Mouse (Mus musculus) limb, embryonic 15.5 days (tissue): Measurements from ENCODE around the gene Dmpk. TPM values are rescaled to one million over a fixed set of nuclear protein-coding genes. Genes with fewer than 3 reads are reported as not detected.
A peak's percentile ranks its signal among the peaks of the same experiment; 100 is the strongest.

Experiments used
- ATAC-seq: fragments of 200-750 bp; cut with Nextera tagmentation; 2 replicates; pipeline ENCODE4 v1.8.0; 2017; ENCODE audit warnings: low read depth, moderate TSS enrichment; ENCODE audit not compliant: insufficient number of reproducible peaks, low FRiP score, low TSS enrichment
- H3K27ac ChIP-seq: fragments of 300-500 bp; sonication (generic); 2 replicates; pipeline ENCODE4 v1.5.1; 2015; ENCODE audit warnings: moderate library complexity, mild to moderate bottlenecking, inconsistent platforms
- H3K27me3 ChIP-seq: fragments of 300-500 bp; sonication (generic); 2 replicates; pipeline ENCODE4 v1.6.1; 2015; ENCODE audit warnings: inconsistent platforms
- H3K36me3 ChIP-seq: fragments of 300-500 bp; sonication (generic); 2 replicates; pipeline ENCODE4 v1.6.1; 2015; ENCODE audit warnings: inconsistent platforms
- H3K4me1 ChIP-seq: fragments of 300-500 bp; sonication (generic); 2 replicates; pipeline ENCODE4 v1.6.1; 2015; ENCODE audit warnings: inconsistent platforms
- H3K4me2 ChIP-seq: fragments of 300-500 bp; sonication (generic); 2 replicates; pipeline ENCODE4 v1.6.1; 2015; ENCODE audit warnings: mild to moderate bottlenecking, inconsistent platforms
- H3K4me3 ChIP-seq: fragments of 300-500 bp; sonication (generic); 2 replicates; pipeline ENCODE4 v1.5.1; 2015; ENCODE audit warnings: mild to moderate bottlenecking, inconsistent platforms
- H3K9ac ChIP-seq: fragments of 300-500 bp; sonication (generic); 2 replicates; pipeline ENCODE4 v1.6.1; 2015; ENCODE audit warnings: inconsistent platforms
- H3K9me3 ChIP-seq: fragments of 300-500 bp; sonication (generic); 2 replicates; pipeline ENCODE4 v1.6.1; 2016; ENCODE audit warnings: inconsistent platforms
- WGBS: fragments of 180-500 bp; shearing (Covaris S2); methylation state at CpG from one replicate; pipeline ENCODE4 v1.1.7; 2015; 5-methylcytosine and 5-hydroxymethylcytosine counted together
- microRNA-seq: library from miRNA; unstranded; fragments of <30 nt; microRNA quantifications from one replicate; pipeline ENCODE4, GENCODE M21; 2016
- polyA plus RNA-seq: library from polyadenylated mRNA; unstranded; fragments of >200 nt; fragmentation: Nextera tagmentation; extraction: Ambion mirVana; gene quantifications from 2 replicates; pipeline ENCODE4 v1.2.1, GENCODE M21; 2015

Dmpk gene
- polyA plus RNA-seq, 1 experiment from 2014 or later: 32.5 TPM

- Histone ChIP-seq H3K27ac (peak overlapping the region; percentile 79), H3K4me1 (peaks cover 11% of the 10 kb centered on the region), H3K36me3 (peaks cover 29% of the 10 kb centered on the region), H3K27me3 (no peaks in the 10 kb centered on the region), H3K4me3 (peak overlapping the region; percentile 50), H3K4me2 (peak overlapping the region; percentile 77), H3K9ac (no peak overlapping the region), H3K9me3 (no peaks in the 10 kb centered on the region)
- 25% methylated on average over 4 of the region's 4 CpGs for WGBS
- no peak for ATAC-seq
These were observed 47.0 kb downstream of the Dmpk start for GRCm38 (mm10) chr7:19130657-19131056.

GRCm38 (mm10) chr7:19131324-19131848, 47.7 kb downstream of the Dmpk start:
- ATAC-seq: peak; percentile 98
- H3K9ac ChIP-seq: 0 out of 2 replicates have a peak overlapping the region, but pooled peaks have one; percentile 26
- H3K4me2 ChIP-seq: peak overlapping the region; percentile 77
- WGBS: under 1% methylated on average over 39 of the region's 39 CpGs
- H3K27ac ChIP-seq: peak overlapping the region; percentile 79
- H3K27me3 ChIP-seq: no peaks in the 10 kb centered on the region
- no peaks in the 10 kb centered on the region for H3K9me3 ChIP-seq
- H3K4me3 ChIP-seq: peak overlapping the region; percentile 50
- H3K4me1 ChIP-seq: peaks cover 11% of the 10 kb centered on the region
- H3K36me3 ChIP-seq: peaks cover 35% of the 10 kb centered on the region

GRCm38 (mm10) chr7:19136168-19136567, 52.5 kb downstream of the Dmpk start:
- WGBS: 94% methylated on average over 13 of the region's 13 CpGs

GRCm38 (mm10) chr7:19136673-19137334, 53.2 kb downstream of the Dmpk start:
- no peaks in the 10 kb centered on the region for H3K27me3 ChIP-seq
- no peak for ATAC-seq

More at GRCm38 (mm10) chr7:19136168-19136567, 52.5 kb downstream of the Dmpk start:
- Histone ChIP-seq H3K4me1 (peaks cover 5% of the 10 kb centered on the region), H3K36me3 (peaks cover 57% of the 10 kb centered on the region), H3K27ac (no peak overlapping the region), H3K4me2 (no peak overlapping the region), H3K4me3 (no peak overlapping the region), H3K27me3 (no peaks in the 10 kb centered on the region), H3K9me3 (no peaks in the 10 kb centered on the region), H3K9ac (no peak overlapping the region)
- ATAC-seq: no peak

GRCm38 (mm10) chr7:19137380-19137779, 53.7 kb downstream of the Dmpk start:
- WGBS: 45% methylated on average over 5 of the region's 5 CpGs
- no peaks in the 10 kb centered on the region for H3K9me3 ChIP-seq
- H3K9ac ChIP-seq: no peak overlapping the region
- no peak overlapping the region for H3K4me2 ChIP-seq
- H3K36me3 ChIP-seq: peaks cover 59% of the 10 kb centered on the region
- no peaks in the 10 kb centered on the region for H3K4me1 ChIP-seq
- H3K27me3 ChIP-seq: no peaks in the 10 kb centered on the region
- H3K4me3 ChIP-seq: no peak overlapping the region
- ATAC-seq: no peak
- H3K27ac ChIP-seq: no peak overlapping the region

More at GRCm38 (mm10) chr7:19136673-19137334, 53.2 kb downstream of the Dmpk start:
- Histone ChIP-seq H3K4me1 (peaks cover 2% of the 10 kb centered on the region), H3K4me2 (no peak overlapping the region), H3K27ac (no peak overlapping the region), H3K9ac (no peak overlapping the region), H3K4me3 (no peak overlapping the region), H3K36me3 (peaks cover 59% of the 10 kb centered on the region), H3K9me3 (no peaks in the 10 kb centered on the region)
- WGBS: 93% methylated on average over 38 of the region's 38 CpGs

Small RNAs within 50 kb of the gene (microRNA-seq; reads per million reads assigned to microRNA genes)
- gene Mir3100: not detected

Other genes with a start within 250 kb of the Dmpk start
- 0.42 and 0.76 TPM in 2 replicates for gene Mill2, start 243.9 kb upstream of the Dmpk start, polyA plus RNA-seq
- gene Pglyrp1, start 212.5 kb upstream of the Dmpk start, polyA plus RNA-seq: 2.4 and 3.2 TPM in 2 replicates
- gene Ccdc61, start 173.4 kb upstream of the Dmpk start, polyA plus RNA-seq: 28.0 TPM in 2 replicates
- gene Nova2, start 158.0 kb upstream of the Dmpk start, polyA plus RNA-seq: 0.36 and 0.68 TPM in 2 replicates
- not detected in 2 replicates for gene Nanos2, start 96.4 kb upstream of the Dmpk start, polyA plus RNA-seq
- 5.2 and 5.3 TPM in 2 replicates for gene Mypop, start 92.6 kb upstream of the Dmpk start, polyA plus RNA-seq
- gene Irf2bp1, start 79.8 kb upstream of the Dmpk start, polyA plus RNA-seq: 24.0 and 26.1 TPM in 2 replicates
- gene Foxa3, start 60.3 kb upstream of the Dmpk start, polyA plus RNA-seq: 3.8 and 3.9 TPM in 2 replicates
- 28.8 and 32.7 TPM in 2 replicates for gene Sympk, start 59.5 kb upstream of the Dmpk start, polyA plus RNA-seq
- gene Rsph6a, start 29.2 kb upstream of the Dmpk start, polyA plus RNA-seq: not detected in 2 replicates
- 15.0 and 15.5 TPM in 2 replicates for gene Dmwd, start 7.6 kb upstream of the Dmpk start, polyA plus RNA-seq
- 11.5 and 13.5 TPM in 2 replicates for gene Six5, start 10.7 kb downstream of the Dmpk start, polyA plus RNA-seq
- gene Gm4969, start 34.5 kb downstream of the Dmpk start, polyA plus RNA-seq: 2.4 and 2.6 TPM in 2 replicates
- 16.1 and 16.9 TPM in 2 replicates for gene Fbxo46, start 36.0 kb downstream of the Dmpk start, polyA plus RNA-seq
- gene Qpctl, start 65.4 kb downstream of the Dmpk start, polyA plus RNA-seq: 13.7 and 13.8 TPM in 2 replicates
- gene Snrpd2, start 65.9 kb downstream of the Dmpk start, polyA plus RNA-seq: 124 and 130 TPM in 2 replicates
- 1.0 and 1.2 TPM in 2 replicates for gene Gipr, start 82.3 kb downstream of the Dmpk start, polyA plus RNA-seq
- gene Eml2, start 92.6 kb downstream of the Dmpk start, polyA plus RNA-seq: 8.7 and 12.8 TPM in 2 replicates
- gene Gpr4, start 128.7 kb downstream of the Dmpk start, polyA plus RNA-seq: 2.4 and 3.0 TPM in 2 replicates
- gene Opa3, start 144.5 kb downstream of the Dmpk start, polyA plus RNA-seq: 28.4 and 31.5 TPM in 2 replicates
- 73.8 and 84.0 TPM in 2 replicates for gene Vasp, start 188.0 kb downstream of the Dmpk start, polyA plus RNA-seq
- 0.16 and 0.19 TPM in 2 replicates for gene Ppm1n, start 196.2 kb downstream of the Dmpk start, polyA plus RNA-seq
- 21.4 and 48.2 TPM in 2 replicates for gene Rtn2, start 198.8 kb downstream of the Dmpk start, polyA plus RNA-seq
- 0.29 and 0.41 TPM in 2 replicates for gene Fosb, start 226.2 kb downstream of the Dmpk start, polyA plus RNA-seq